Mouse (Mus musculus) MEL (cell line): ENCODE data around the gene Sgms1.

Experiments used
- CHD2 ChIP-seq: IDR thresholded peaks from 2 replicates; pipeline ENCODE4 v1.6.1; 2011; ENCODE audit warnings: low read length, improper control_type of control experiment
- CTCF ChIP-seq, 3 experiments: IDR thresholded peaks in 2 of 3; conservative IDR thresholded peaks in 1 of 3; 2 replicates each; pipeline ENCODE4 v1.5.1; 2011 to 2012; ENCODE audit warnings: low read length in 3 of 3, low read depth in 2 of 3, mild to moderate bottlenecking in 2 of 3, improper control_type of control experiment in 1 of 3, inconsistent platforms in 1 of 3, mixed read lengths in 1 of 3, moderate library complexity in 1 of 3; ENCODE audit not compliant: control insufficient read depth in 1 of 3, insufficient read depth in 1 of 3, poor library complexity in 1 of 3, severe bottlenecking in 1 of 3
- E2F4 ChIP-seq: IDR thresholded peaks from 2 replicates; pipeline ENCODE4 v1.6.1; 2011; ENCODE audit warnings: low read depth, low read length, improper control_type of control experiment, borderline replicate concordance
- ELF1 ChIP-seq: IDR thresholded peaks from 2 replicates; pipeline ENCODE4 v1.6.1; 2014; ENCODE audit warnings: low read depth, mild to moderate bottlenecking, inconsistent platforms, low read length, improper control_type of control experiment, moderate library complexity
- EP300 ChIP-seq, 2 experiments: IDR thresholded peaks; 2 replicates each; pipeline ENCODE4 v1.6.1; 2011; ENCODE audit warnings: improper control_type of control experiment in 2 of 2, low read length in 2 of 2, low read depth in 1 of 2, mild to moderate bottlenecking in 1 of 2
- JUND ChIP-seq: IDR thresholded peaks from 2 replicates; pipeline ENCODE4 v1.6.1; 2011; ENCODE audit warnings: low read depth, mild to moderate bottlenecking, improper control_type of control experiment, low read length
- KAT2A ChIP-seq: conservative IDR thresholded peaks from 2 replicates; pipeline ENCODE4 v1.6.1; 2012; ENCODE audit warnings: low read depth, low read length, improper control_type of control experiment, inconsistent platforms
- MAX ChIP-seq: IDR thresholded peaks from 2 replicates; pipeline ENCODE4 v1.6.1; 2011; ENCODE audit warnings: low read length, improper control_type of control experiment
- MAZ ChIP-seq: IDR thresholded peaks from 2 replicates; pipeline ENCODE4 v1.6.1; 2012; ENCODE audit warnings: low read depth, mild to moderate bottlenecking, inconsistent platforms, low read length, improper control_type of control experiment
- MYC ChIP-seq: IDR thresholded peaks from 2 replicates; pipeline ENCODE4 v1.6.1; 2011; ENCODE audit warnings: low read depth, mild to moderate bottlenecking, low read length, improper control_type of control experiment, moderate library complexity
- NELFE ChIP-seq: IDR thresholded peaks from 2 replicates; pipeline ENCODE4 v1.6.1; 2011; ENCODE audit warnings: low read depth, low read length, improper control_type of control experiment
- POLR2A ChIP-seq, 2 experiments: IDR thresholded peaks; 2 replicates each; pipeline ENCODE4 v1.6.1; 2011 to 2012; ENCODE audit warnings: low read length in 2 of 2, mild to moderate bottlenecking in 2 of 2, control low read depth in 1 of 2, improper control_type of control experiment in 1 of 2, low read depth in 1 of 2, moderate library complexity in 1 of 2; ENCODE audit not compliant: control insufficient read depth in 1 of 2, insufficient read depth in 1 of 2, poor library complexity in 1 of 2
- TCF12 ChIP-seq: IDR thresholded peaks from 2 replicates; pipeline ENCODE4 v1.6.1; 2014; ENCODE audit warnings: low read depth, mild to moderate bottlenecking, inconsistent platforms, low read length, improper control_type of control experiment, moderate library complexity
- ZNF384 ChIP-seq: IDR thresholded peaks from 2 replicates; pipeline ENCODE4 v1.6.1; 2012; ENCODE audit warnings: low read depth, mild to moderate bottlenecking, inconsistent platforms, low read length, improper control_type of control experiment

- TF ChIP-seq CTCF (IDR thresholded peaks at IDR 0.05 in 2 of 3, conservative IDR thresholded peaks at IDR 0.05 in 1 of 3; ENCODE audit: control insufficient read depth in 1 of 3, insufficient read depth in 1 of 3, low read depth in 2 of 3, low read length in 3 of 3, poor library complexity in 1 of 3, severe bottlenecking in 1 of 3) = no peak
- TF ChIP-seq POLR2A (IDR thresholded peaks at IDR 0.05; ENCODE audit: control insufficient read depth in 1 of 2, insufficient read depth in 1 of 2, low read depth in 1 of 2, low read length in 2 of 2, poor library complexity in 1 of 2) = no peak
- TF ChIP-seq TCF12 = no peak
- TF ChIP-seq MYC = no peak
- TF ChIP-seq E2F4 = no peak
- TF ChIP-seq EP300 (IDR thresholded peaks at IDR 0.05; ENCODE audit: low read depth in 1 of 2, low read length in 2 of 2) = no peak
- no peak for TF ChIP-seq ZNF384
- no peak for TF ChIP-seq JUND
- no peak for TF ChIP-seq ELF1
- TF ChIP-seq CHD2 = no peak
- no peak for TF ChIP-seq MAX
- TF ChIP-seq MAZ = no peak
- no peak for TF ChIP-seq NELFE
- no peak for TF ChIP-seq KAT2A
Observed at GRCm38 (mm10) chr19:32277869-32278268, 111.6 kb downstream of the Sgms1 start.
